Mouse (Mus musculus) E14TG2a.4 (cell line): ENCODE data around the gene Shc2.

ENCODE experiments used
- H3K27me3 ChIP-seq: 2 replicates; pipeline ENCODE4 v1.6.1; 2014; ENCODE audit warnings: low read length, control low read depth; ENCODE audit not compliant: insufficient read depth
- H3K36me3 ChIP-seq: 2 replicates; pipeline ENCODE4 v1.6.1; 2014; ENCODE audit warnings: low read length, control low read depth; ENCODE audit not compliant: insufficient read depth
- H3K4me1 ChIP-seq: replicated peaks from 2 replicates; pipeline ENCODE4 v1.6.1; 2014; ENCODE audit warnings: low read depth, low read length, control low read depth
- H3K4me3 ChIP-seq: replicated peaks from 2 replicates; pipeline ENCODE4 v1.5.1; 2014; ENCODE audit warnings: mild to moderate bottlenecking, low read length
- H3K9me3 ChIP-seq: 2 replicates; pipeline ENCODE4 v1.6.1; 2014; ENCODE audit warnings: low read length, control low read depth
- CTCF ChIP-seq: conservative IDR thresholded peaks from 2 replicates; pipeline ENCODE4 v1.5.1; 2014; ENCODE audit warnings: low read length
- NANOG ChIP-seq: IDR thresholded peaks from 2 replicates; pipeline ENCODE4 v1.6.1; 2014; ENCODE audit warnings: borderline replicate concordance, low read length, mixed read lengths
- POU5F1 ChIP-seq: IDR thresholded peaks from 2 replicates; pipeline ENCODE4 v1.6.1; 2014; ENCODE audit warnings: low read length, borderline replicate concordance

Shc2 gene

DNA sequence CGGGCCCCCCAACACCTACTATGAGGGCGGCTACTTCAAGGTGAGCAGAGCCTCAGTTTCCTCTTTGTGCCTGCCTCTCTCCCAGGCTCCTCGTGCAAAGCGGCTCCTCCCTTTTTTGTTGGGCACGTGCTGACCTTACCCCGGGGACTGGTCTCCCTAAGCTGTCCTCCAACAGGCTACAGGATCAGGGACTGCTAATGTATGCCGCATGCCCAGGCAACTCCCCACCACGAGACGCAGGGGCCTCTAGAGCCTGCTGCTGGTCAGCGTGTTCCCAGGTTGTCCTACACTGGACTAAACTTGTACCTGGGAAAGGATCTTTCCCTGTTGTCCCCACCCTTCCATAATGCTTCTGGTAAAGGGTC, 44.8 kb upstream of the Shc2 start:
- H3K9me3 ChIP-seq: no peaks in the 10 kb centered on the region
- H3K36me3 ChIP-seq: peaks cover 46% of the 10 kb centered on the region
- no peak for TF ChIP-seq POU5F1
- no peak for TF ChIP-seq CTCF
- TF ChIP-seq NANOG: no peak
- H3K4me1 ChIP-seq: peaks cover 75% of the 10 kb centered on the region
- no peaks in the 10 kb centered on the region for H3K27me3 ChIP-seq
- H3K4me3 ChIP-seq: peak overlapping the region; percentile 100

DNA sequence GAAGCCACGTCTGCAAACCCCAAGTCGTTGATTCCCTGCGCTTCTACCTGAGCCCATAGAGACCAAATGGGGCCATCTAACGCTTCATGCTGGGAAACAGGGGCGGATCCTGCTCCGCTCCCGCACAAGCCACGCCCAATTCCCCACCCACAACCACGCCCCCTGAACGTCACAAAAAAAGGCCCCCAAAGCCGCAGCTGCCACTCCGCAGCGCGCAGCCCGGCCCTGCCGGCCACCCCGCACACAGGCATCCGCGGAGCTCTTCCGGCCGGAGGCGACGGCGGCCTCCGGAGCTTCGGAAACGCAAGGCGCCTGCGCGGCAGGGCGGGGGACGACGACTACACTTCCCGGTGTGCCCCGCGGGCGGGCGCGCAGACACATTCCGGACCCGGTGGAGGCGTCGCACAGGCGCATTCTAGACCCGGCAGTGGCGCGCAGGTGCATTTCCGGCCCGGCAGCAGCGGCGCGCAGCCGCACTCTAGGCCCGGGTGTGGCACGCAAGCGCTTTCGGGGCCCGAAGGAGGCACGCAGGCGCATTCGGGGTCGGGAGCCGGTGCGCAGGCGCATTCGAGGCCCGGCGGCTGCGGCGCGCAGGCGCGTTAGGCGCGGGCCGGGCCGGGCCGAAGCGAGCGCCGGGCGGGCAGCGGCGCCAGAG, 44.0 kb upstream of the Shc2 start, which contains the start of gene Cdc34:
Gene Cdc34 (plus strand): TSS at position 605 of the 655 bp plus-strand sequence.
- Histone ChIP-seq H3K4me1 (peaks cover 75% of the 10 kb centered on the region), H3K4me3 (peak within 1 kb of the TSS; percentile 100), H3K36me3 (peaks cover 38% of the 10 kb centered on the region), H3K27me3 (no peaks in the 10 kb centered on the region), H3K9me3 (no peaks in the 10 kb centered on the region)
- TF ChIP-seq NANOG (no peak), CTCF (no peak), POU5F1 (no peak)

DNA sequence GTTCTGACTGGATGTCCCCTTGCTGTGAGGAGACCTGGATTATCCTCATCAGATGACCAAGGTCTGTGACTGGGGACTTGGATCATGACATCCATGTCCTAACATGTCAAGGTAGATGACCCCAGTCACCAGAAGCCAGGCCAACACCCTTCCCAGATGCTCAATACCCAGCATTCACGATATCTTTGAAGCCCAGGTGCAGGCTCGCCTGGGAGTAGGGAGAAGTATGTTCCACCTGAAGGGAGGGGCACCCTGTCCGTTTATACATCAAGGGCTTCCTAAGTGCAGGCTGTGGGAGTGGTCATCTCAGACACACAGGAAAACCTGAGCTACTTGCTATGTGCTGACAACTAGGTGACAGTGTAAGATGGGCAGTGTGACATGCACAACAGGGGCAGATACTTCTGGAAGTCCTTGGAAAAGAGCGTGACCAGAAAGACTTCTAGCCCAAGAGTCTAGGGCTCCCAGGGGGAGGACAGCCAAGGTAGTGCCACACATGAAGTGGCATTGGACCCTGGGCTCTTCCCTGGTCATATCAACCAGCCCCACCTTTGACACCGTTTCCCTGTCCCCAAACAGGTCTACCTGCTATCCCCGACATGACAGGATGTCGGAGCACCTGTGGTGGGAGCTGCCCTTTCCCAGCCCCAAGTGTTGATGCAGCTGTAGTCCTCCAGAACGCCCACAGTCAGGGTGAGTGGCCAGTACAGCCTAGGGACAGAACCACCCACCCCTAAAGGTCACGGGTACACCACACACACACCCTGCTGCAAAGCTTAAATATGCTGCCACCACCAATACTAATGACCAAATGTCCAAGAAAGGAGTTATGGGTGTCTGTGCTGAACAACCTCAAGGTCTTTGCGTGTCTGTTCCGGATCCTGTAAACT, 43.1 kb upstream of the Shc2 start:
- H3K4me3 ChIP-seq: peak overlapping the region; percentile 100
- no peaks in the 10 kb centered on the region for H3K27me3 ChIP-seq
- TF ChIP-seq NANOG: no peak
- TF ChIP-seq CTCF: no peak
- TF ChIP-seq POU5F1: no peak
- H3K9me3 ChIP-seq: no peaks in the 10 kb centered on the region
- peaks cover 75% of the 10 kb centered on the region for H3K4me1 ChIP-seq
- H3K36me3 ChIP-seq: peaks cover 35% of the 10 kb centered on the region

DNA sequence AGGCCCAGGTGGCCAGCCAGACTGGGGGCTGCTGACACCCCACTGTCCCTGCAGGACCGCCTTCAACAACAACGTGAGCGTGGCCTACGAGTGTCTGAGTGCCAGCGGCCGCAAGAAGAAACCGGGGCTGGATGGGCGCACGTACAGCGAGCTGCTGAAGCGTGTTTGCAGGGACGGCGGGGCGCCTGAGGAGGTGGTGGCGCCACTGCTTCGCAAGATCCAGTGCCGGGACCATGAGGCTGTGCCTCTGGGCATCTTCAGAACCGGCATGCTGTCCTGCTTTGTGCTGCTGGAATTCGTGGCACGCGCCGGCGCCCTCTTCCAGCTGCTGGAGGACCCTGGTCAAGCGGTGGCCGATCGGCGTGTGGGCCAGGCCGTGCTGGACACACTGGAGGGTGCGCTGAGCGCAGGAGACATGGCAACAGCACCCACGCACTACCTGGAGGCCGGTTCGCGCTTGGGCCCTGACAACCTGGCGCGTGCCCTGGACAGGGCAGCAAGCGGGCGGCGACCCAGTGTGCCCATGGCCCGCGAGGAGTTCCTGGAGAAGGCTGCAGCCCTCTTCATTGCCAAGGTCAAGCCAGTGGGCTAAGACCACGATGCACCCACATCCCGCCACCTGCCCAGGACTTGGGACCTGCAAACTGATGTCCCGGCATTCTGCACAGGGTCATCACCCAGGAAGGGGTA, 37.8 kb upstream of the Shc2 start:
- Histone ChIP-seq H3K4me1 (peaks cover 77% of the 10 kb centered on the region), H3K36me3 (peaks cover 34% of the 10 kb centered on the region), H3K4me3 (peak overlapping the region; percentile 78), H3K27me3 (no peaks in the 10 kb centered on the region), H3K9me3 (no peaks in the 10 kb centered on the region)
- TF ChIP-seq POU5F1 (no peak), CTCF (no peak)

DNA sequence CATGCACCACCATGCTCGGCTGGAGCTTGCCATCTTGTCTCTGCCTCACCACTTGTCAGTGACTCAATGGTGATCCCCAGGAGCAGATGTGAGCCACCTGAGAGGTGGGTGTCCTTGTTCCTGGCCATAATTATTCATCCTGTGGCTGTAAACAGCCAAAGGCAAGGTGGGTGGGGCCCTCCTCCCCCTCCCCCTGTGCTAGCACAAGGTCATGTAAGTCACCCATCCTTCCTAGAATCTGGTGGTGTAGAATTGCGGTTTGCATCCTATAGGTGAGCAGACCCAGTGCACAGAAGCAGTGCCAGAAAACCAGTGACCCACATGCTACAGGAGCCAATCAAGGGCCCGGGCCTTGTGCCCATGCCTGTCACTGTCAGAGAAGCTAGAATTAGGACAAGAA, 35.3 kb upstream of the Shc2 start:
- Histone ChIP-seq H3K4me1 (peaks cover 66% of the 10 kb centered on the region), H3K27me3 (no peaks in the 10 kb centered on the region), H3K9me3 (no peaks in the 10 kb centered on the region), H3K4me3 (peak overlapping the region; percentile 71), H3K36me3 (peaks cover 34% of the 10 kb centered on the region)
- no peak for TF ChIP-seq POU5F1
- TF ChIP-seq NANOG: no peak
- TF ChIP-seq CTCF: no peak

DNA sequence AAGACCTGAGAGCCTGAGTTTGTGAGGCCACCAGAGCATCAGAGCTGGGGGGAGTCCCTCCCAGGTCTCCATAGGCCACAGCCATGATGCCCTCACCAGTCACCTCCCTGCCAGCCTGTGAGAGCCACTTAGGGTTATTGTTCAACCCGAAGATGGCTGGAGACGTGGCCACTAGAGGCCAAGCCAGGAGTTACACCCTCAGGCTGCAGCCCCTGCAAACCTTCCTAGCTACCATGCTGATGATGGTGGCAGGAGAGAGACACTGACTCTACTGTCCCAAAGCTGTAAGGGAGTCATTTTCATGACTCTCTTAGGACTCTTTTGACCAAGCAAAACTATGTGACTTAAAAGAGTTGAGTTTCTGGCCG, 34.4 kb upstream of the Shc2 start:
- no peaks in the 10 kb centered on the region for H3K27me3 ChIP-seq
- H3K36me3 ChIP-seq: peaks cover 34% of the 10 kb centered on the region
- H3K4me3 ChIP-seq: peak overlapping the region; percentile 71
- H3K9me3 ChIP-seq: no peaks in the 10 kb centered on the region
- peaks cover 60% of the 10 kb centered on the region for H3K4me1 ChIP-seq
- TF ChIP-seq NANOG (no peak), CTCF (peak; percentile 40)

DNA sequence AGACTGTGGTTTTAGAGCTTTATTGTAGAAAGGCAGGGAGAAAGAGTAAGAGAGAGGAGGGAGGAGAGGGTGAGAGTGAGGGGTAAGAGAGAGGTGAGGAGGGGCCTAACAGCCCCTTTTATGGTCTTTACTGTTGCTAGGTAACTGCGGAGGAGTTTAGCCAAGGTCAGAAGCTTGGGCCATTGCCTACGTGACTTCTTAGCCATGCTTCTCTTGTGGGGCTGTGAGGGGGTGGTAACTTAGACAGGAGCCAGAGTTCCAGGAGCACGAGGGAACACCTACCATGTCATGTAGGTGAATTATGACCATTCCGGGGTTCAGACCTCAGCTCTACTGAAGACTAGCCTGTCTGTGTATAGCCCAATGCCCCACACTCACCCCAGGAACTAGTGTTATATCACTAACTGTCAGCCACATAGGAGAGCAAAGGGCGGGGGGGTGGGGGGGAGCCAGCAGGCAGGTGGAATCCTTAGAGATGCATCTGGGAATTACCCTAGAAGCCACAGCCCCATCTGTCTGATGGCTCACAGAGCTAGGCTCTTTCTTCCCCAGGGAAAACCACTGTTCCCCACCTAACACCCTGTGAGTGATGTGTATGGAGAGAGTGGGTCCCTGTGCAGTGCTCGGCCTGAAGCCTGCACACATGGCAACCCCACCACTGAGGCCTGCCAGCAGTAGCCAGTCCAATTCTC, 33.8 kb upstream of the Shc2 start:
- Histone ChIP-seq H3K9me3 (no peaks in the 10 kb centered on the region), H3K36me3 (peaks cover 34% of the 10 kb centered on the region), H3K4me3 (peak overlapping the region; percentile 100), H3K27me3 (no peaks in the 10 kb centered on the region), H3K4me1 (peaks cover 58% of the 10 kb centered on the region)
- TF ChIP-seq NANOG (no peak), CTCF (no peak), POU5F1 (no peak)
